Mouse (Mus musculus) intestine, postnatal 0 days (tissue): Measurements from ENCODE around the gene Tmem63c. TPM values are rescaled to one million over a fixed set of nuclear protein-coding genes. Genes with fewer than 3 reads are reported as not detected.

Source experiments
- ATAC-seq: fragments of 200-750 bp; cut with Nextera tagmentation; 2 replicates; pipeline ENCODE4 v1.8.0; 2017; ENCODE audit warnings: mild to moderate bottlenecking, moderate TSS enrichment, moderate library complexity
- H3K27ac ChIP-seq: fragments of 300-500 bp; sonication (generic); 2 replicates; pipeline ENCODE4 v1.5.1; 2014; ENCODE audit warnings: mild to moderate bottlenecking, low read depth, low read length, moderate library complexity
- H3K27me3 ChIP-seq: fragments of 300-500 bp; sonication (generic); replicated peaks from 2 replicates; pipeline ENCODE4 v1.6.1; 2014; ENCODE audit warnings: low read length, mixed read lengths; ENCODE audit not compliant: control insufficient read depth, insufficient read depth
- H3K36me3 ChIP-seq: fragments of 300-500 bp; sonication (generic); 2 replicates; pipeline ENCODE4 v1.6.1; 2014; ENCODE audit warnings: mild to moderate bottlenecking, moderate library complexity; ENCODE audit not compliant: control insufficient read depth, insufficient read depth
- H3K4me1 ChIP-seq: fragments of 300-500 bp; sonication (generic); replicated peaks from 2 replicates; pipeline ENCODE4 v1.6.1; 2014; ENCODE audit warnings: antibody characterized with exemption, low read length, mixed read lengths; ENCODE audit not compliant: control insufficient read depth, insufficient read depth
- H3K4me2 ChIP-seq: fragments of 300-500 bp; sonication (generic); replicated peaks from 2 replicates; pipeline ENCODE4 v1.6.1; 2014; ENCODE audit warnings: low read depth, mild to moderate bottlenecking, moderate library complexity
- H3K4me3 ChIP-seq: fragments of 300-500 bp; sonication (generic); 2 replicates; pipeline ENCODE4 v1.5.1; 2014; ENCODE audit warnings: low read depth, low read length
- H3K9ac ChIP-seq: fragments of 300-500 bp; sonication (generic); 2 replicates; pipeline ENCODE4 v1.6.1; 2014; ENCODE audit warnings: mild to moderate bottlenecking, low read depth, low read length
- H3K9me3 ChIP-seq: fragments of 300-500 bp; sonication (generic); 2 replicates; pipeline ENCODE4 v1.6.1; 2016; ENCODE audit warnings: mixed run types; ENCODE audit not compliant: control insufficient read depth
- CTCF ChIP-seq: sonication (generic); IDR thresholded peaks from 2 replicates; pipeline ENCODE4 v1.5.1; 2016; ENCODE audit warnings: low read depth, mild to moderate bottlenecking, control low read depth, antibody characterized with exemption, moderate library complexity
- WGBS: fragments of 180-500 bp; shearing (Covaris S2); extraction: QIAGEN DNeasy Blood & Tissue Kit; methylation state at CpG from one replicate; pipeline ENCODE4 v1.1.7; 2014; 5-methylcytosine and 5-hydroxymethylcytosine counted together
- microRNA-seq: library from miRNA; unstranded; fragments of <30 nt; microRNA quantifications from one replicate; pipeline ENCODE4, GENCODE M21; 2016
- polyA plus RNA-seq: library from polyadenylated mRNA; unstranded; fragments of >200 nt; fragmentation: Nextera tagmentation; extraction: Ambion mirVana; gene quantifications from 2 replicates; pipeline ENCODE4 v1.2.1, GENCODE M21; 2015

Tmem63c gene
- polyA plus RNA-seq, 1 experiment from 2014 or later = 0.52 TPM

DNA sequence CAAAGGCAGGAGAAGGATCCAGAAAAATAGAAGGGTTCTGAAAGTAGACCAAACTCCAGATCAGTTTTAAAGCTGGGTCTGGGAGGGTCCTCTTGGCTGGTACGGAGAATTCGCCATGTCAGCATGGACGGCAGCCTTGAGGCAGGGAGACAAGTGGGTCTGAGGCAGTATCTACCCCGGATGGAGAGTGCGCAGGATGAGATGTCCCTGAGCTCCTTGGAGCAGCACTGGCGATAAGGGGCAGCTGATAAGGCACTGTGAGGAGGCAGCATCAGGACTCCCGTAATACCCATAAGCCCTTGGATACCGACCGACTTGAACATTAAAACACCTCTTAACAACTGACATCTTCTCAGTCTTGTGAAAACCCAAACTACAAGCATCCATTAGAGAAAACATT lies 111.6 kb downstream of the Tmem63c start:
- H3K9ac ChIP-seq = no peak overlapping the region
- H3K27me3 ChIP-seq = no peaks in the 10 kb centered on the region
- peaks cover 11% of the 10 kb centered on the region; the same call in 1 of the 2 replicates for H3K36me3 ChIP-seq
- 92% methylated on average over 9 of the region's 9 CpGs for WGBS
- H3K4me1 ChIP-seq = no peaks in the 10 kb centered on the region
- no peak for TF ChIP-seq CTCF
- H3K4me3 ChIP-seq = no peak overlapping the region
- ATAC-seq = no peak
- H3K4me2 ChIP-seq = no peak overlapping the region
- H3K27ac ChIP-seq = no peak overlapping the region
- no peaks in the 10 kb centered on the region for H3K9me3 ChIP-seq

DNA sequence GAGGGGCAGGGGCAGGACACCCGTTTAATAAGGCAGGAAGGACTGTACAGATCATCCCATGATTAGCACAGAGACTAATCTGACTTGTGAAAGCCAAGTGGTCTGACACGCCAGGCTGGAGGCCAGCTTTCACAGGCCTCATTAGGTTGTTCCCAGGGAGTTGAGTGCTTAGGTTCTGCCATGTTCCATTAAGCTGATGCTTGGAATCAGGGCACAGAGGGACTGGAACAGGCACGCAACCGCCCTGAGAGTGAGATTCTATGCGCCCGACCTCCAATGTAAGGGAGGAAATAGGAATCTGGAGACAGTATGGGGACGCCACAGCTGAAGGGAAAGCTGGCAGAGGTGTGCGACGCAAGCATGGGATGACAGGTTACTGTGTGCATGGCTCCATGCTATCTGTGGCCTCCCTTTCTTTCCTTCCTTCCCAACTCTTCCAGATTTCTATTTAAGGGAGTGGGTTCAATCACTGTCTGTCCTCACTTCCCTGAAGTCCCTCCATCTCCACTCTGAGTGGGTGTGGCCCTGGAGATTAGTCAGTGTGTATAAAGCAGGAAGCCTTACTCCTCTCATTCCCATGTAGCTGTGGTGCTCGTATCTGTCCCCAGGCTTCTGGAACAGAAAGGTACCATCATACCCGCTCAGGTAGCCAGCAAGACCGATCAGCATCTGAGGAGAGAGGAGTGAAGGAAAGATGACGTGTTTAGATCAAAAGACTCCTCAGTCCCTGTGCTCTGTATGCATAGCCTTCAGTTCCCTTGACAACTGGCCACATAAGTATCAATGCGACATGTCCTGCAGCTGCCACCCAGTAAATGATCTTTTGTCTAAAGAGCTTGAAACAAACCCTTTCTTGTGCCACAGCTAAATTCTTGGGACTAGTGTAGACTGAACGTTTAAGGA lies 116.5 kb downstream of the Tmem63c start:
- Histone ChIP-seq H3K4me3 (no peak overlapping the region), H3K27me3 (no peaks in the 10 kb centered on the region), H3K27ac (no peak overlapping the region), H3K4me1 (no peaks in the 10 kb centered on the region), H3K36me3 (peaks cover 14% of the 10 kb centered on the region; the same call in 1 of the 2 replicates), H3K9me3 (no peaks in the 10 kb centered on the region), H3K4me2 (no peak overlapping the region), H3K9ac (no peak overlapping the region)
- no peak for TF ChIP-seq CTCF
- ATAC-seq = no peak
- WGBS = 92% methylated on average over 15 of the region's 15 CpGs

DNA sequence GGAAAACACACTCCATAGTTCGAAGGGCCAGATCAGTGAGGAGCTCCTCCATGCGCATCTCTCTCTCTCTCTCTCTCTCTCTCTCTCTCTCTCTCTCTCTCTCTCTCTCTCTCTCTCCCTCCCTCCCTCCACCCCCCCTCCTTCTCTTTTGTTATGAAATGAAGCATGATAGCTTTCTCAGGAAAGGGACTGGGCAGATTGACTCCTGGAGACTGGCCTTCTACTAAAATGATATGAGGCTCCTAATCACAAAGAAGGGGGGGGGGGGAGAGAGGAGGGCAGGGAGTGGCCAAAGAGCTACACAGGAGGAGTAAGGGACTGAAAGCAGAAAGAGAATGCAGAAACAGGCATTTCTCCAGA lies 117.2 kb downstream of the Tmem63c start:
- 85% methylated on average over 2 of the region's 2 CpGs for WGBS
- Histone ChIP-seq H3K9me3 (no peaks in the 10 kb centered on the region), H3K4me3 (no peak overlapping the region), H3K27ac (no peak overlapping the region), H3K4me2 (no peak overlapping the region), H3K9ac (no peak overlapping the region), H3K4me1 (no peaks in the 10 kb centered on the region), H3K27me3 (no peaks in the 10 kb centered on the region), H3K36me3 (peaks cover 14% of the 10 kb centered on the region; the same call in 1 of the 2 replicates)
- TF ChIP-seq CTCF = no peak
- ATAC-seq = no peak

DNA sequence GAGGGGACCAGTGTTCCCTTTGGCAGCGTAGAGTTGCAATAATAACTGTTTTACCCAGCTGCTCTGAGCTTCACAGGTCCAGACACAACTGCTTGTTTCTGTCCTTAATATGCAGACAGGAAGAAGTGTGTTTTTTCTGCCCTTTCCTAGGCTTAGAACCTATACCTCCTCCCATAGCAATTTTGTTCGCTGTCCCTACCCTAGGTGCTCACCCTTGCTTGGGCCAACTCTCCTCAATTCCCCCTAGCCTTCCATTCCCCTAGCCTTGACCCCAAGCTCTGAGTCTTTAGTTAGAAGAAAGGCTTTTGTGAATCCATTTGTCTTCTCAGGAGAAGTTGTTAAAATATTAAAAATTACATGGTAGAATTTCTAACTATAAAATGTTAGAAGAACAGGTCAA lies 117.6 kb downstream of the Tmem63c start:
- H3K9me3 ChIP-seq = no peaks in the 10 kb centered on the region
- H3K4me2 ChIP-seq = no peak overlapping the region
- no peak overlapping the region for H3K9ac ChIP-seq
- peaks cover 14% of the 10 kb centered on the region; the same call in 1 of the 2 replicates for H3K36me3 ChIP-seq
- H3K27ac ChIP-seq = no peak overlapping the region
- ATAC-seq = no peak
- H3K27me3 ChIP-seq = no peaks in the 10 kb centered on the region
- no peak for TF ChIP-seq CTCF
- H3K4me3 ChIP-seq = no peak overlapping the region
- H3K4me1 ChIP-seq = no peaks in the 10 kb centered on the region
- WGBS = 80% methylated on average over 2 of the region's 2 CpGs

Small RNA genes lying within 50 kb of the gene (microRNA-seq; reads per million reads assigned to microRNA genes)
- not detected for gene Gm25847

Other genes starting within 250 kb of the Tmem63c start
- 10.0 and 10.7 TPM in 2 replicates for gene Irf2bpl, start 136.5 kb upstream of the Tmem63c start, polyA plus RNA-seq
- gene Cipc, start 74.3 kb upstream of the Tmem63c start, polyA plus RNA-seq = 3.2 and 3.8 TPM in 2 replicates
- gene Zdhhc22, start 30.9 kb upstream of the Tmem63c start, polyA plus RNA-seq = 0.46 and 0.55 TPM in 2 replicates
- 2.0 and 2.8 TPM in 2 replicates for gene Ngb, start 81.2 kb downstream of the Tmem63c start, polyA plus RNA-seq
- 58.8 and 62.4 TPM in 2 replicates for gene Gstz1, start 125.8 kb downstream of the Tmem63c start, polyA plus RNA-seq
- gene Pomt2, start 126.6 kb downstream of the Tmem63c start, polyA plus RNA-seq = 5.7 and 6.2 TPM in 2 replicates
- gene Samd15, start 178.4 kb downstream of the Tmem63c start, polyA plus RNA-seq = 0.33 and 0.94 TPM in 2 replicates
- 0.98 and 1.1 TPM in 2 replicates for gene Tmed8, start 179.1 kb downstream of the Tmem63c start, polyA plus RNA-seq
- gene Noxred1, start 217.4 kb downstream of the Tmem63c start, polyA plus RNA-seq = 0.14 and 0.21 TPM in 2 replicates
- 23.4 and 28.9 TPM in 2 replicates for gene Vipas39, start 244.9 kb downstream of the Tmem63c start, polyA plus RNA-seq
- 69.7 and 78.3 TPM in 2 replicates for gene Ahsa1, start 245.1 kb downstream of the Tmem63c start, polyA plus RNA-seq